Mouse (Mus musculus) retina, postnatal 1 day (tissue): Measurements from ENCODE around the gene Olfr763.
"Not testable (repeated sequence)": the region's sequence is repeated elsewhere in the genome, so short reads cannot be mapped to it uniquely, and the experiment has no call there.

Source experiments
- DNase-seq: peaks from one replicate; pipeline ENCODE4 v3.0.0-alpha.2; 2012

Gene Olfr763

DNA sequence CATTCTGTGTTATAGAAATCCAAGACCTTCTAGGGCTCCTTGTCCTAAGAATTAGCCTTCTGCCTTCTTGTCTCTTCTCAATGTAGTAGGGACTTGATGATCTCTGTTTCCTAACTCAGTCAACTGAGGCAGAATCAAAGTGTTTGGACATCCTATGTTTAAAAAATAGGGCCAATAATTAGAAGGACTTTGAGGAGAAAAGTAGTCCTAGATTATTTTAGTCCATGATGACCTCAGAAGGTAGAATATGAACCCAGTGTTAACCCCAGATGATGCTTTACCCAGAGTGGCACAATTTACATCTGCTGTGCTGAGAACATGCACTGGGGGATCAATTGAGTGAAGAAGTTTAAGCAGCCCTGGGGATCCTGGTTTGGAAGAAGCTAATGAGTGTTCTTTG is 39.3 kb downstream of the Olfr763 start, which contains the start of gene Olfr765:
Gene Olfr765, minus strand, starts transcription at position 101 of the 400 bp plus-strand sequence.
- not testable (repeated sequence) for DNase-seq
